Mouse (Mus musculus) c-Kit-positive CD71-positive TER-119-positive erythroid progenitor cells, embryonic 14.5 days (primary cell): ENCODE data around the gene Tmem201.

Experiments used
- DNase-seq: peaks from one replicate; pipeline ENCODE4 v3.0.0-alpha.2; 2013; ENCODE audit warnings: low spot score

The Tmem201 gene

GRCm38 (mm10) chr4:149721163-149721562 is 16.7 kb downstream of the Tmem201 start:
- DNase-seq = no peak

GRCm38 (mm10) chr4:149719686-149720085 is 18.2 kb downstream of the Tmem201 start:
- no peak for DNase-seq

- DNase-seq = no peak
These were observed 23.3 kb downstream of the Tmem201 start for GRCm38 (mm10) chr4:149714542-149714941.

- DNase-seq = no peak
These were observed 25.9 kb downstream of the Tmem201 start for GRCm38 (mm10) chr4:149711955-149712354.

GRCm38 (mm10) chr4:149711485-149711884 is 26.4 kb downstream of the Tmem201 start:
- no peak for DNase-seq

- peak; percentile 44 for DNase-seq
These were observed 27.3 kb downstream of the Tmem201 start for GRCm38 (mm10) chr4:149710510-149710909.

GRCm38 (mm10) chr4:149705941-149706340 is 31.9 kb downstream of the Tmem201 start:
- DNase-seq = no peak

GRCm38 (mm10) chr4:149705298-149705697 is 32.5 kb downstream of the Tmem201 start:
- DNase-seq = no peak

GRCm38 (mm10) chr4:149702210-149702979 is 35.4 kb downstream of the Tmem201 start, which contains the start of gene Pik3cd:
Pik3cd (minus strand) TSS chr4:149702571.
- no peak for DNase-seq

- peak; percentile 61 for DNase-seq
These were observed 36.2 kb downstream of the Tmem201 start for GRCm38 (mm10) chr4:149701426-149702209.

GRCm38 (mm10) chr4:149699953-149700352 is 37.9 kb downstream of the Tmem201 start:
- DNase-seq = no peak

GRCm38 (mm10) chr4:149698197-149698821 is 39.5 kb downstream of the Tmem201 start:
- peak; percentile 51 for DNase-seq

GRCm38 (mm10) chr4:149697506-149698196 is 40.2 kb downstream of the Tmem201 start:
- no peak for DNase-seq

- no peak for DNase-seq
These were observed 41.5 kb downstream of the Tmem201 start for GRCm38 (mm10) chr4:149696189-149696971.

- DNase-seq = no peak
These were observed 46.5 kb downstream of the Tmem201 start for GRCm38 (mm10) chr4:149691368-149691767.

- no peak for DNase-seq
These were observed 47.0 kb downstream of the Tmem201 start for GRCm38 (mm10) chr4:149690828-149691280.

- no peak for DNase-seq
These were observed 47.8 kb downstream of the Tmem201 start for GRCm38 (mm10) chr4:149689822-149690700.

GRCm38 (mm10) chr4:149688861-149689260 is 49.0 kb downstream of the Tmem201 start:
- DNase-seq = no peak

- no peak for DNase-seq
These were observed 52.8 kb downstream of the Tmem201 start for GRCm38 (mm10) chr4:149684841-149685623.
